Mouse (Mus musculus): ENCODE data around the gene Srcap. TPM values are rescaled to one million over a fixed set of nuclear protein-coding genes. Genes with fewer than 3 reads are reported as not detected.
A peak's percentile ranks its signal among the peaks of the same experiment; 100 is the strongest.

The Srcap gene
- polyA plus RNA-seq, 1 experiment from 2014 or later: 40.1 TPM

- no peaks in the 10 kb centered on the region for H3K27me3 ChIP-seq (ENCODE audit: control insufficient read depth, insufficient read depth, low read length)
- WGBS: 89% methylated on average over 6 of the region's 6 CpGs
- no peak for ATAC-seq (ENCODE audit: insufficient number of reproducible peaks, insufficient read depth, low FRiP score, low read depth)
- H3K36me3 ChIP-seq (ENCODE audit: control insufficient read depth, insufficient read depth, low read length): peaks cover 68% of the 10 kb centered on the region
- H3K4me3 ChIP-seq (ENCODE audit: control insufficient read depth in 1 of 2, insufficient read depth in 1 of 2, low read depth in 1 of 2, low read length in 2 of 2): no peak overlapping the region
- H3K4me1 ChIP-seq (ENCODE audit: control insufficient read depth in 2 of 2, insufficient read depth in 2 of 2, low read length in 2 of 2): peaks cover 3 to 10% of the 10 kb centered on the region in 2 experiments
- no peak overlapping the region for H3K27ac ChIP-seq (replicated peaks in 1 of 2; ENCODE audit: control insufficient read depth in 1 of 2, insufficient read depth in 1 of 2, low read depth in 2 of 2, low read length in 2 of 2)
- H3K4me2 ChIP-seq (ENCODE audit: low read length): no peak overlapping the region
- H3K9me3 ChIP-seq (ENCODE audit: control insufficient read depth, low read length): no peaks in the 10 kb centered on the region
- no peak overlapping the region for H3K9ac ChIP-seq (ENCODE audit: low read length)
Measured at GRCm38 (mm10) chr7:127583260-127583659, 71.5 kb downstream of the Srcap start.

GRCm38 (mm10) chr7:127585031-127585430, 73.2 kb downstream of the Srcap start:
- no peak for ATAC-seq (ENCODE audit: insufficient number of reproducible peaks, insufficient read depth, low FRiP score, low read depth)
- Histone ChIP-seq H3K4me3 (ENCODE audit: control insufficient read depth in 1 of 2, insufficient read depth in 1 of 2, low read depth in 1 of 2, low read length in 2 of 2) (no peak overlapping the region), H3K36me3 (ENCODE audit: control insufficient read depth, insufficient read depth, low read length) (peaks cover 58% of the 10 kb centered on the region), H3K27ac (replicated peaks in 1 of 2; ENCODE audit: control insufficient read depth in 1 of 2, insufficient read depth in 1 of 2, low read depth in 2 of 2, low read length in 2 of 2) (no peak overlapping the region), H3K9me3 (ENCODE audit: control insufficient read depth, low read length) (no peaks in the 10 kb centered on the region), H3K4me1 (ENCODE audit: control insufficient read depth in 2 of 2, insufficient read depth in 2 of 2, low read length in 2 of 2) (peaks cover 8 to 16% of the 10 kb centered on the region in 2 experiments), H3K4me2 (ENCODE audit: low read length) (no peak overlapping the region), H3K9ac (ENCODE audit: low read length) (no peak overlapping the region), H3K27me3 (ENCODE audit: control insufficient read depth, insufficient read depth, low read length) (no peaks in the 10 kb centered on the region)
- WGBS: 78% methylated on average over 7 of the region's 7 CpGs

- Histone ChIP-seq H3K4me2 (ENCODE audit: low read length) (no peak overlapping the region), H3K4me3 (ENCODE audit: control insufficient read depth in 1 of 2, insufficient read depth in 1 of 2, low read depth in 1 of 2, low read length in 2 of 2) (no peak overlapping the region), H3K9me3 (ENCODE audit: control insufficient read depth, low read length) (no peaks in the 10 kb centered on the region), H3K27me3 (ENCODE audit: control insufficient read depth, insufficient read depth, low read length) (no peaks in the 10 kb centered on the region), H3K9ac (ENCODE audit: low read length) (no peak overlapping the region), H3K4me1 (ENCODE audit: control insufficient read depth in 2 of 2, insufficient read depth in 2 of 2, low read length in 2 of 2) (peaks cover 8 to 18% of the 10 kb centered on the region in 2 experiments), H3K27ac (replicated peaks in 1 of 2; ENCODE audit: control insufficient read depth in 1 of 2, insufficient read depth in 1 of 2, low read depth in 2 of 2, low read length in 2 of 2) (no peak overlapping the region), H3K36me3 (ENCODE audit: control insufficient read depth, insufficient read depth, low read length) (peaks cover 58% of the 10 kb centered on the region)
- WGBS: 70% methylated on average over 6 of the region's 6 CpGs
- ATAC-seq (ENCODE audit: insufficient number of reproducible peaks, insufficient read depth, low FRiP score, low read depth): no peak
Measured at GRCm38 (mm10) chr7:127586149-127586548, 74.4 kb downstream of the Srcap start.

- Histone ChIP-seq H3K4me1 (ENCODE audit: control insufficient read depth in 2 of 2, insufficient read depth in 2 of 2, low read length in 2 of 2) (peaks cover 8 to 20% of the 10 kb centered on the region in 2 experiments), H3K27me3 (ENCODE audit: control insufficient read depth, insufficient read depth, low read length) (no peaks in the 10 kb centered on the region), H3K4me2 (ENCODE audit: low read length) (peak overlapping the region; percentile 94), H3K9ac (ENCODE audit: low read length) (peak overlapping the region; percentile 73), H3K27ac (replicated peaks in 1 of 2; ENCODE audit: control insufficient read depth in 1 of 2, insufficient read depth in 1 of 2, low read depth in 2 of 2, low read length in 2 of 2) (0 out of 4 replicates have a peak overlapping the region, but pooled peaks of 1 of the 2 experiments have one; percentile 9), H3K9me3 (ENCODE audit: control insufficient read depth, low read length) (no peaks in the 10 kb centered on the region), H3K4me3 (ENCODE audit: control insufficient read depth in 1 of 2, insufficient read depth in 1 of 2, low read depth in 1 of 2, low read length in 2 of 2) (peak overlapping the region; percentile 55 to 80; a peak in 2 of 4 replicates), H3K36me3 (ENCODE audit: control insufficient read depth, insufficient read depth, low read length) (peaks cover 58% of the 10 kb centered on the region)
- WGBS: 65% methylated on average over 5 of the region's 5 CpGs
- ATAC-seq (ENCODE audit: insufficient number of reproducible peaks, insufficient read depth, low FRiP score, low read depth): no peak
Measured at GRCm38 (mm10) chr7:127587196-127587595, 75.4 kb downstream of the Srcap start.

GRCm38 (mm10) chr7:127588011-127588871, 76.5 kb downstream of the Srcap start, which contains the start of the genes Ccdc189 and Rnf40:
Gene Ccdc189, minus strand, starts transcription at chr7:127588595.
Gene Rnf40, plus strand, starts transcription at chr7:127588767.
- under 1% methylated on average over 50 of the region's 50 CpGs for WGBS

GRCm38 (mm10) chr7:127588901-127589300, 77.1 kb downstream of the Srcap start:
- WGBS: 5% methylated on average over 29 of the region's 29 CpGs
- H3K4me3 ChIP-seq (ENCODE audit: control insufficient read depth in 1 of 2, insufficient read depth in 1 of 2, low read depth in 1 of 2, low read length in 2 of 2): peak overlapping the region; percentile 80 to 86
- H3K27me3 ChIP-seq (ENCODE audit: control insufficient read depth, insufficient read depth, low read length): no peaks in the 10 kb centered on the region
- H3K36me3 ChIP-seq (ENCODE audit: control insufficient read depth, insufficient read depth, low read length): peaks cover 58% of the 10 kb centered on the region
- peaks cover 8 to 20% of the 10 kb centered on the region in 2 experiments for H3K4me1 ChIP-seq (ENCODE audit: control insufficient read depth in 2 of 2, insufficient read depth in 2 of 2, low read length in 2 of 2)
- peak overlapping the region; percentile 90 for H3K4me2 ChIP-seq (ENCODE audit: low read length)
- ATAC-seq (ENCODE audit: insufficient number of reproducible peaks, insufficient read depth, low FRiP score, low read depth): no peak
- H3K27ac ChIP-seq (replicated peaks in 1 of 2; ENCODE audit: control insufficient read depth in 1 of 2, insufficient read depth in 1 of 2, low read depth in 2 of 2, low read length in 2 of 2): peak overlapping the region; percentile 23 to 35; a peak in 2 of 4 replicates
- H3K9ac ChIP-seq (ENCODE audit: low read length): peak overlapping the region; percentile 89
- no peaks in the 10 kb centered on the region for H3K9me3 ChIP-seq (ENCODE audit: control insufficient read depth, low read length)

More at GRCm38 (mm10) chr7:127588011-127588871, 76.5 kb downstream of the Srcap start, which contains the start of the genes Ccdc189 and Rnf40:
- H3K27ac ChIP-seq (replicated peaks in 1 of 2; ENCODE audit: control insufficient read depth in 1 of 2, insufficient read depth in 1 of 2, low read depth in 2 of 2, low read length in 2 of 2): peak within 1 kb of the TSS; percentile 51 to 78
- peak within 1 kb of the TSS; percentile 80 to 86 for H3K4me3 ChIP-seq (ENCODE audit: control insufficient read depth in 1 of 2, insufficient read depth in 1 of 2, low read depth in 1 of 2, low read length in 2 of 2)
- no peaks in the 10 kb centered on the region for H3K27me3 ChIP-seq (ENCODE audit: control insufficient read depth, insufficient read depth, low read length)
- peaks cover 8 to 20% of the 10 kb centered on the region in 2 experiments for H3K4me1 ChIP-seq (ENCODE audit: control insufficient read depth in 2 of 2, insufficient read depth in 2 of 2, low read length in 2 of 2)
- H3K36me3 ChIP-seq (ENCODE audit: control insufficient read depth, insufficient read depth, low read length): peaks cover 58% of the 10 kb centered on the region
- peak; percentile 96 for ATAC-seq (ENCODE audit: insufficient number of reproducible peaks, insufficient read depth, low FRiP score, low read depth)
- peak within 1 kb of the TSS; percentile 94 for H3K4me2 ChIP-seq (ENCODE audit: low read length)
- no peaks in the 10 kb centered on the region for H3K9me3 ChIP-seq (ENCODE audit: control insufficient read depth, low read length)
- H3K9ac ChIP-seq (ENCODE audit: low read length): peak within 1 kb of the TSS; percentile 89

- Histone ChIP-seq H3K27ac (replicated peaks in 1 of 2; ENCODE audit: control insufficient read depth in 1 of 2, insufficient read depth in 1 of 2, low read depth in 2 of 2, low read length in 2 of 2) (no peak overlapping the region), H3K9me3 (ENCODE audit: control insufficient read depth, low read length) (no peaks in the 10 kb centered on the region), H3K4me1 (ENCODE audit: control insufficient read depth in 2 of 2, insufficient read depth in 2 of 2, low read length in 2 of 2) (peaks cover 8 to 20% of the 10 kb centered on the region in 2 experiments), H3K4me3 (ENCODE audit: control insufficient read depth in 1 of 2, insufficient read depth in 1 of 2, low read depth in 1 of 2, low read length in 2 of 2) (peak overlapping the region in 1 of 2 experiments; percentile 80; a peak in 2 of 4 replicates), H3K27me3 (ENCODE audit: control insufficient read depth, insufficient read depth, low read length) (no peaks in the 10 kb centered on the region), H3K9ac (ENCODE audit: low read length) (peak overlapping the region; percentile 89; the same call in 1 of the 2 replicates), H3K36me3 (ENCODE audit: control insufficient read depth, insufficient read depth, low read length) (peaks cover 58% of the 10 kb centered on the region), H3K4me2 (ENCODE audit: low read length) (peak overlapping the region; percentile 90)
- WGBS: 89% methylated on average over 9 of the region's 9 CpGs
- ATAC-seq (ENCODE audit: insufficient number of reproducible peaks, insufficient read depth, low FRiP score, low read depth): no peak
Measured at GRCm38 (mm10) chr7:127589637-127590036, 77.9 kb downstream of the Srcap start.

All from heart, embryonic 14.5 days (tissue).